Mouse (Mus musculus) frontal cortex, postnatal 10 days (tissue): Measurements from ENCODE around the gene Clcc1.
"Not testable (repeated sequence)": the region's sequence is repeated elsewhere in the genome, so short reads cannot be mapped to it uniquely, and the experiment has no call there.

Source experiments
- DNase-seq, 2 experiments: peaks; one replicate each; pipeline ENCODE4 v3.0.0; 2022; ENCODE audit warnings: low spot score in 2 of 2, mixed read lengths in 1 of 2

Gene Clcc1

GRCm38 (mm10) chr3:108653710-108654379, at the start of gene Clcc1:
Gene Clcc1, plus strand, starts transcription at chr3:108653913.
- DNase-seq, result peak; percentile 91 to 94

GRCm38 (mm10) chr3:108608906-108609305, 44.8 kb upstream of the Clcc1 start:
- DNase-seq, result no peak

- no peak for DNase-seq
Observed at GRCm38 (mm10) chr3:108634761-108635160, 19.0 kb upstream of the Clcc1 start.

GRCm38 (mm10) chr3:108639412-108639811, 14.3 kb upstream of the Clcc1 start:
- no peak for DNase-seq

GRCm38 (mm10) chr3:108640998-108641397, 12.7 kb upstream of the Clcc1 start:
- no peak for DNase-seq

GRCm38 (mm10) chr3:108644856-108645255, 8.9 kb upstream of the Clcc1 start:
- DNase-seq, result no peak

- no peak for DNase-seq
Observed at GRCm38 (mm10) chr3:108646036-108646435, 7.7 kb upstream of the Clcc1 start.

GRCm38 (mm10) chr3:108647681-108648080, 6.0 kb upstream of the Clcc1 start:
- not testable (repeated sequence) for DNase-seq

- no peak for DNase-seq
Observed at GRCm38 (mm10) chr3:108652866-108653642, 659 bp upstream of the Clcc1 start.

- DNase-seq, result no peak
Observed at GRCm38 (mm10) chr3:108654566-108654965, 853 bp downstream of the Clcc1 start.

- no peak for DNase-seq
Observed at GRCm38 (mm10) chr3:108655486-108655885, 1.8 kb downstream of the Clcc1 start.

- no peak for DNase-seq
Observed at GRCm38 (mm10) chr3:108658612-108659011, 4.9 kb downstream of the Clcc1 start.

- no peak for DNase-seq
Observed at GRCm38 (mm10) chr3:108660941-108661340, 7.2 kb downstream of the Clcc1 start.

GRCm38 (mm10) chr3:108676616-108677015, 22.9 kb downstream of the Clcc1 start:
- no peak for DNase-seq

- DNase-seq, result no peak
Observed at GRCm38 (mm10) chr3:108681004-108681403, 27.3 kb downstream of the Clcc1 start.

- not testable (repeated sequence) for DNase-seq
Observed at GRCm38 (mm10) chr3:108683597-108683996, 29.9 kb downstream of the Clcc1 start.

GRCm38 (mm10) chr3:108685701-108686100, 32.0 kb downstream of the Clcc1 start:
- no peak for DNase-seq

GRCm38 (mm10) chr3:108689015-108689441, 35.3 kb downstream of the Clcc1 start:
- DNase-seq, result no peak

GRCm38 (mm10) chr3:108689446-108689845, 35.7 kb downstream of the Clcc1 start:
- no peak for DNase-seq

- DNase-seq, result no peak
Observed at GRCm38 (mm10) chr3:108689979-108690378, 36.3 kb downstream of the Clcc1 start.

- DNase-seq, result no peak
Observed at GRCm38 (mm10) chr3:108694321-108694720, 40.6 kb downstream of the Clcc1 start.

- no peak for DNase-seq
Observed at GRCm38 (mm10) chr3:108698662-108699061, 44.9 kb downstream of the Clcc1 start.

- no peak for DNase-seq
Observed at GRCm38 (mm10) chr3:108699786-108700185, 46.1 kb downstream of the Clcc1 start.
